Mouse (Mus musculus) E14TG2a.4 (cell line): ENCODE measurements around the gene Zfhx3.

ENCODE experiments used
- H3K27me3 ChIP-seq: 2 replicates; pipeline ENCODE4 v1.6.1; 2014; ENCODE audit warnings: low read length, control low read depth; ENCODE audit not compliant: insufficient read depth
- H3K36me3 ChIP-seq: 2 replicates; pipeline ENCODE4 v1.6.1; 2014; ENCODE audit warnings: low read length, control low read depth; ENCODE audit not compliant: insufficient read depth
- H3K4me1 ChIP-seq: replicated peaks from 2 replicates; pipeline ENCODE4 v1.6.1; 2014; ENCODE audit warnings: low read depth, low read length, control low read depth
- H3K4me3 ChIP-seq: replicated peaks from 2 replicates; pipeline ENCODE4 v1.5.1; 2014; ENCODE audit warnings: mild to moderate bottlenecking, low read length
- H3K9me3 ChIP-seq: 2 replicates; pipeline ENCODE4 v1.6.1; 2014; ENCODE audit warnings: low read length, control low read depth
- CTCF ChIP-seq: conservative IDR thresholded peaks from 2 replicates; pipeline ENCODE4 v1.5.1; 2014; ENCODE audit warnings: low read length
- NANOG ChIP-seq: IDR thresholded peaks from 2 replicates; pipeline ENCODE4 v1.6.1; 2014; ENCODE audit warnings: borderline replicate concordance, low read length, mixed read lengths
- POU5F1 ChIP-seq: IDR thresholded peaks from 2 replicates; pipeline ENCODE4 v1.6.1; 2014; ENCODE audit warnings: low read length, borderline replicate concordance

Zfhx3 gene

DNA sequence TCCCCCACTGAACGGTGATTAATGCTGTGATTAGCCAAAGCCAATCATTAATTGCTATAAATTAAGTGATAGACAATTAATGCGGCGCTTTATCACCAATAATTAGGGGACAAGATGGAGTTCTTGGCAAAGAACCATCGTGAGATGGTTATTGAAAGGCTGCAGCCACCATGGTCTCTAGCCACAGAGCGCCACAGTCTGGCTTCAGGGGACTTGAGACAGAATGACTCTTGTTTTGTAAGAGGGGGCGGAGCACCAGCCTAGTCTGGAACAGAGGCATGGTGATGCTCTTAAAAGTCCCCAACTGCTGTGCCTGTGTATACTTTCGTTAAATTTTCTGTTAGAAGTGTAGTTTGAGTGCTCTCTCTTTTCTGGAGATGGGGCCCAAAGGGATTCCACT is 977.7 kb downstream of the Zfhx3 start:
- Histone ChIP-seq H3K4me3 (no peak overlapping the region), H3K4me1 (no peaks in the 10 kb centered on the region), H3K9me3 (peaks cover 6% of the 10 kb centered on the region), H3K36me3 (no peaks in the 10 kb centered on the region; the same call in 1 of the 2 replicates), H3K27me3 (peaks cover 7% of the 10 kb centered on the region; the same call in 1 of the 2 replicates)
- TF ChIP-seq CTCF (no peak), POU5F1 (no peak), NANOG (no peak)

DNA sequence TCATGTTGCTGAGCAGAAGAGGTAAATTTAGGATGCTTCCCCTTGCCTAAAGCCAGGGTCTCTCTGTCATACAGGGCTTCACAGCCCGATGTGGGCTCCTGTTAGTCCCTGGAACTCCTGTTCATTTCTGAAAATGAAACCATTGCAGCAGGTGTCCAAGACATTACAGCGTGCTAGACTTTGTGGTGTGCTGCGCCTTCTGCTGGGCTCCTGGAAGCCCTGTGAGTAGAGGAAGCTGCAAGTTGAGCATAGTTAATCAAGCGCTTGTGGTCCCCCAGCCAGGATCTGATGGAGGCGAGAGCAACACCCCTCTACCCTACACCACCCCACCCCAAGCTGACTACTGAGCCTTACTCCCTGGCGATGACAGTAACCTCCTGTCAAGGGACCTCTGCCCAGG is 980.7 kb downstream of the Zfhx3 start:
- TF ChIP-seq NANOG: no peak
- no peak for TF ChIP-seq POU5F1
- no peak for TF ChIP-seq CTCF
- no peaks in the 10 kb centered on the region for H3K4me1 ChIP-seq
- peaks cover 7% of the 10 kb centered on the region; the same call in 1 of the 2 replicates for H3K27me3 ChIP-seq
- no peak overlapping the region for H3K4me3 ChIP-seq
- no peaks in the 10 kb centered on the region for H3K9me3 ChIP-seq
- H3K36me3 ChIP-seq: no peaks in the 10 kb centered on the region

DNA sequence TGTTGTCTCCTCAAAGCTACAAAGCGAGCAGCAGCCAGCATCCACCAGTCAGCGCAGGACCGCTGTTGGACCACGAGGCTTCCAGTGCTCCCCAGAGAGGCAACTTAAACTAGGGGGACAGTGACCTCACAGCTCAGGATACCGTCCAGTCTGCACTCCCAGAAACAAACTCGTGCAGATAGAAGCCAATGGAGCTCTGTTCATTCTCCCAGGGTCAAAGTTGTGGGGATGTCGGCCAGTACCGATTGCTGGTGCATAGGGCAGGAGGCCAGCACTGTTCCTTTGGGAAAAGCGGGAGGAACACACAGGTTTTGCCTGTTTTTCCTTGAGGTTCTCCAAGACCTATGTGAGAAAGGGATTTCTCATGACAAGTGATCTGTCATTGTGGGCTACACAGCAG is 982.1 kb downstream of the Zfhx3 start:
- Histone ChIP-seq H3K36me3 (no peaks in the 10 kb centered on the region), H3K4me3 (no peak overlapping the region), H3K9me3 (no peaks in the 10 kb centered on the region), H3K4me1 (no peaks in the 10 kb centered on the region), H3K27me3 (peaks cover 7% of the 10 kb centered on the region; the same call in 1 of the 2 replicates)
- TF ChIP-seq CTCF: no peak
- no peak for TF ChIP-seq NANOG
- TF ChIP-seq POU5F1: no peak

DNA sequence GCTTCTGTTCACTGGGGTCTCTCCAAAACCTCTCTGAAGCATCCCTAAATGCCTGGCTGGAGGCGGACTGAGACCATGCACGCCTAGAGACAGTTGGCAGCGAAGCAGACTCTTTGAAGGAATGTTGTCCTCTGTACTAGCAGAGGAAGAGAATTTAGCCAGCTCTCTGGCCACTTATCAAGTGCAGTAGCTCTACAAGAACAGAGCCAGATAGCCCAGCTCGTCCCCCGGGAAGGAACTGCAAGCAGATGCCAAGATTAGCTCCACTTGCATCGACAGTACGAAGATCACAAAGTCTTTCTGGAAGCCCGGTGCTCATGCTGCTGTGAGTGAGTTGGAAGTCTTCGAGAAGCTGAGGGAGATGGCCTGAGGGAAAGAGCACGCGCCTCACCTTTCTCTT is 983.7 kb downstream of the Zfhx3 start:
- Histone ChIP-seq H3K4me1 (no peaks in the 10 kb centered on the region), H3K36me3 (no peaks in the 10 kb centered on the region), H3K27me3 (peaks cover 7% of the 10 kb centered on the region; the same call in 1 of the 2 replicates), H3K9me3 (no peaks in the 10 kb centered on the region), H3K4me3 (no peak overlapping the region)
- TF ChIP-seq CTCF (no peak), NANOG (no peak), POU5F1 (no peak)

DNA sequence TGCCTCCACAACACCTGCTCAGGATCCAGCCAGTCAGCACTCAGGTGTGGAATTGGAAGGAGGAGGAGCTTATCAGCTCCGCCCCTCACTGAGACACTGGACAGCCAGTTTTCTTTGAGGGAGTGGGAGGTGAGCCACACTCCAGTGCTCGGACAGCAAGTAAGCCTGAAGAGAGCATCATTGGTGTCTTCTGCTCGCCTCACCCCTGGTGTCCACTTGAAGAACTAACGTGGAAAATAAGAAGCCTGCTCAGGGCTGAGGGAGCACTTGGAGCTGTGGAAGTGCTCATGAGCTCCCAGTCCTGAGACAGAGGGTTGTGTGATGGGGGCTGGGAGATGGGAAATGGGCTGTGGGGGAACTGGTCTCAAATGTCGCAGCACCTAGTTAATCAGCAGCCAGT is 988.2 kb downstream of the Zfhx3 start:
- Histone ChIP-seq H3K27me3 (peaks cover 7% of the 10 kb centered on the region), H3K4me3 (no peak overlapping the region), H3K9me3 (no peaks in the 10 kb centered on the region), H3K4me1 (peaks cover 5% of the 10 kb centered on the region; the same call in 1 of the 2 replicates), H3K36me3 (0 out of 2 replicates have a peak, but pooled peaks cover 6% of the 10 kb centered on the region)
- TF ChIP-seq NANOG: no peak
- TF ChIP-seq POU5F1: no peak
- TF ChIP-seq CTCF: no peak

DNA sequence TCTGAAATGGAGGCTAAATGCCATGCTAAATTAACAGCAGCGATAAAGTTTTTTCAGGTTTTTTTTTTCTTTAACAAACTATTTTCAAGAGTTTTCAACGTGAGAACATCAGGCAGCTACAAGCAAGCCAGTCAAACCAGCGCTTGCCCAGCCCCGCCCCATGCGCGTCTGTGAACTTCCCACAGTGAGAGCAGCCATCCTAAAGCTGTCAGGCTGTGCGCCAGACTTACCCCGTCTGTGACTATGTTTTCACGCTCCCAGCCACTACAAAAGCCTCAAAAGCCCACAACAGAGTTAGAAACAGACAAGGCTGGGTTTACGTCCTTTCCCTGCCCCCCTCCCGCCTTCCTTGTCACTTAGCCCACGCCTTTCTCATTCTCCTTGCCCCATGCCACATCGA is 989.4 kb downstream of the Zfhx3 start:
- peaks cover 7% of the 10 kb centered on the region for H3K27me3 ChIP-seq
- TF ChIP-seq NANOG: no peak
- TF ChIP-seq POU5F1: no peak
- no peak for TF ChIP-seq CTCF
- H3K4me1 ChIP-seq: peaks cover 5% of the 10 kb centered on the region; the same call in 1 of the 2 replicates
- 0 out of 2 replicates have a peak, but pooled peaks cover 6% of the 10 kb centered on the region for H3K36me3 ChIP-seq
- no peaks in the 10 kb centered on the region for H3K9me3 ChIP-seq
- H3K4me3 ChIP-seq: no peak overlapping the region

DNA sequence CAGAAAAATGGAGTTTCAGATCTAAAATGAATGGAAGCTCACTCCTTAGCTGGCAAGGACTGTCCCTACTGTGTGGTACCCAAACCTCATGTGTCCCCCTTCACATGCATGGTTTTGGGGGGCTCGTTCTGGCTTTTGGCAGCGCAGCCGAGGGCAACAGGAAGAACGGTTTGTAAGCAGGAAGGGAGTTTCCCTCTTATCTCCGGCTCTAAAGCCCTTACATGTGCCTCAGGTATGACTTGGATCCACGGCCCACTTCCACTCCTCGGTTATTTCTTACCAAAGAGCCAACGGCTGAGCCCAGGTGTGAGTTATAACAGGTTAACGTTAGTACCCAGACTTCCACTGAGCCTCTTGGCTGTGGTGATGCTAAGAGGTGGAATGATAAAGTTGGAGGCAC is 990.3 kb downstream of the Zfhx3 start:
- H3K4me3 ChIP-seq: no peak overlapping the region
- 0 out of 2 replicates have a peak, but pooled peaks cover 6% of the 10 kb centered on the region for H3K36me3 ChIP-seq
- no peaks in the 10 kb centered on the region for H3K9me3 ChIP-seq
- peaks cover 7% of the 10 kb centered on the region for H3K27me3 ChIP-seq
- TF ChIP-seq POU5F1: no peak
- TF ChIP-seq NANOG: no peak
- no peak for TF ChIP-seq CTCF
- H3K4me1 ChIP-seq: peaks cover 5% of the 10 kb centered on the region; the same call in 1 of the 2 replicates

DNA sequence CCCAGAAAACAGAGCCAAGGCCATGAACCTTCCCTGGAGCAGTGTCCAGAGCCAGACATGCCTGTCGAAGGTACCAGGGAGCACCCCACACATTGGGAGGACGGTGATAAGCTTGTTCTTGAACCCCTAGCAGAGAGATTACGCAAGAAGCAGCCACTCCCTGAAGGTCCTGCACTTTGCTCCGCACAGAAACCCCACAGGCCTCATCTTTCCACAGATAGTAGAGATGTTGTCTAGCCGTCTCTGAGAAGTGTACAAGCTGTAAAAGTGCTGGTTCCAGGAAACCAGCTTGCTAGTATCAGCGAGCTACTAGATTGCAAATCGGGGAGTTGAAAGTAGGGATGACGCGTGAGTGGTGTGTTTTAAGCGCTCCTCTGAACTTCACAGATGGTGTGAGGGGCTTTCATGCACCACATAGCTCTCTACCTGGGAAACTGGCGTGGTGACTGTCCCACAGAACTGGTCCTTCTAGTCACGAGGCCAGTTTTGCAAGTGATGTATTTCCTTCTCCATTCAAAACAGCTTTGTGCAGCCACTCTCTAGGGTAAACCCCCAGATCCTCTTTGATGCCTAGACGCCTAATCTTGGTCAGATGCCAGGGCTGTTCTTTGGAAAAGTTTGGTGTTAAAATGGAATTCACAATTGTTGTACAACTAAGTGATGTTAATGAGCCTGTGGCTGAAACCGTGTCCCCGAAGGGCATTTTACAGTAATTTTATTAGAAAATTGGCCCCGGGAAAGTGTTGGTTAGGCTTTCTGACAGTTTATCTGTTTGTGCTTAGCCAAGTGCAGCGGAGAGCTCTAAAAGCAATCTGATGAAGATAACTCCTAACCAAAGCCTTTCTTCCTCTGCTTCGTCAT is 993.6 kb downstream of the Zfhx3 start:
- Histone ChIP-seq H3K9me3 (peaks cover 5% of the 10 kb centered on the region; the same call in 1 of the 2 replicates), H3K4me1 (peaks cover 5% of the 10 kb centered on the region; the same call in 1 of the 2 replicates), H3K36me3 (0 out of 2 replicates have a peak, but pooled peaks cover 6% of the 10 kb centered on the region), H3K4me3 (no peak overlapping the region), H3K27me3 (peaks cover 34% of the 10 kb centered on the region)
- TF ChIP-seq NANOG (no peak), CTCF (no peak), POU5F1 (no peak)
